Mouse (Mus musculus) left cerebral cortex, adult 9 months (tissue): ENCODE measurements around the gene St3gal3.

Experiments used
- DNase-seq, 2 experiments: peaks; one replicate each; pipeline ENCODE4 v3.0.0; 2022; ENCODE audit warnings: low spot score in 2 of 2

Gene St3gal3

GRCm38 (mm10) chr4:118054615-118055014, 80.1 kb downstream of the St3gal3 start:
- DNase-seq: no peak

DNA sequence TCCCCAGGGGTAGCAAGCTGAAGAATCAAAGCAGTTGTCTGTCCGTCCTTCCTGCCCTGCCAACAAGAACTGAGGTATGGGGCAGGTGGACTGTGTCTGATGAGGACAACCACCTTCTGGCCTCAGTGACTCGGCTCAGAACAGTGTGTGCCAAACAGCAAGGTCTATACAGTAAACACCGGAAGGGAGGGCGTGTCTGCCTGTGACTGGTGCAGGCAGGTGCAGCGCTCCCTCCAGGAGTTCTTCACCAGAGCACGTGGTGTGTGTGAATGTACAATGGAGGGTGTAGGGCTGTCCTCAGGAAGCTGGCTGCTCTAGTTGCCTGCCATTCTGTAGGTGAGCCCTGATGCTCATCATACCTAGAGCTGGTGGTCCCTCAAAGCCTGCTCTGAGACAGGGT, 80.8 kb downstream of the St3gal3 start:
- DNase-seq: no peak

DNA sequence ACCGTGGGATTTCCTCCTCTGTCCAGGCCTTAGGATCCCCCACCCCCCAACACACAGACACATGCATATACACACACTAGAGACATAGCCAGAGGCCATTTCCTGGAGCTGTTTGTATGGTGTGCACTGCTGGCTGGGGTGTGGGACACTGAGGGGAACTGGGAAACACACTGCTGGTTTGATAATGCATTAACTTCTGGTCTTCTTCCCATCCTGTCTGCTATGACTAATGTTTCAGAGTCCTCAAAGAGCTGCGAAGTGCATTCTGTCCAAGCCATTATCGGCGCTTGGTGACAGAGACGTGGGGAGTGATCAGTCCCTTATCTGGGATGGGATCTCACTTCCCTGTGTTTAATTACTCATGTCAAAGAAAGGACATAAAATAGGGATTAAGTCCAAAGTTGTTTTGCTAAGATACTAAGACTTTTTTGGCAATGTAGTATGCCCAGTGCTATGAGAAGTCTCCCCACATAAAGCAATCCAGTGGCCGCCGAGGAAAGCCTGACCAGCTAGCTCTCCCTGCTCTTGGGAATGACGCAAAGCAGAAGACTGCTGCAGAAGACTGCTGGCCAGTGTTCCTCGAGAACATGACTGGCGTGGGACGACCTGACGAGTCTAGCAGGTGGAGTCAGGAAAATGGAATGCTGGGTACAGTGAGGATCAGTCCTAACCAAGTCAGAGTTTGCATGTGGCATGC, 85.0 kb downstream of the St3gal3 start:
- no peak for DNase-seq

DNA sequence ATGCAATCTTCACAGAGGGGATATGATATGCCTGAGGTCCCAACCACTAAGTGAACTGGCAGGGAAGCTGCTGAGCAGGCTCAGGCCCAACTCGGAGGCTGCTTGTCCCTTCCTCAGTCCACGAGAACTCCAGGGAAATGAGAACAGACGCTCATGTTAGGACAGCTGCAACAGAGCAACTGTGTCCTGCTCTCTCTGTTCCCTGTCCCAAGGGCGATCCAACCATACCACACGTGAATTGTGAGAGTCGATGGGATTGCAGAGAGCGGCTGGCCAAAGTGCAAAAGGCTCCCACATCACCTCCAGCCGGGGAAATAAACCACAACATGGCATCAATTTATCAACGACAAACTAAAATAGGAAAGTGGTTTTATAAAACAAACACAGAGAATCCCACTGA, 90.2 kb downstream of the St3gal3 start:
- DNase-seq: no peak

DNA sequence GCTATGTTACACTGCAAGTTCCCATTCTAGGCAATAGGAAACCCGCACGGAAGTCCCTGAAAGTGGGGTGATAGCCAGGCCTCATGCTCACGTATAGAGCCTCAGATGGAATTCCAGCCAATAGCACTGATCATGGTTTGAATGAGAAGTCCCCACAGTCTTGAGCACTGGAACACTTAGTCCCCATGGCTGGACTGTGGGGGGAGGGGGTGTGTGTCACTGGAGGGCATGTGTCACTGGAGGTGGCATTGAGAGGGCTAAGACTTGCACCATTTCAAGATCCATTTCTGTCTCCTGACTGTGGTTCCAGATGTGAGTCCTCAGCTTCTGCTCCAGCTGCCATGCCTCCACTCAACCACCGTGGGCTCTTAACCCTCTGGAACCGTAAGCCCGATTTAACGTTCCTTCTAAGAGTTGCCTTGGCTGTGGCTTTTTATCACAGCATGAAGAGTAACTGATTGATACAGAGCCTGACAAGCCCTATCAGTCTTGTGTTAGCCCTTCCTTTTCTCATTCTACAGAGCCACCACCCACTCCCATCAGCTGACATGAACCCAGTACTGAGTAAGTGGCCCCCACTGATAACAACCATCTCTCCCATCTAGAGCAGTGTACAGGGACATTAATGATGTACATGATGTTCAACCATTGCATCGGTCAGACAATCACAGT, 91.2 kb downstream of the St3gal3 start:
- no peak for DNase-seq

DNA sequence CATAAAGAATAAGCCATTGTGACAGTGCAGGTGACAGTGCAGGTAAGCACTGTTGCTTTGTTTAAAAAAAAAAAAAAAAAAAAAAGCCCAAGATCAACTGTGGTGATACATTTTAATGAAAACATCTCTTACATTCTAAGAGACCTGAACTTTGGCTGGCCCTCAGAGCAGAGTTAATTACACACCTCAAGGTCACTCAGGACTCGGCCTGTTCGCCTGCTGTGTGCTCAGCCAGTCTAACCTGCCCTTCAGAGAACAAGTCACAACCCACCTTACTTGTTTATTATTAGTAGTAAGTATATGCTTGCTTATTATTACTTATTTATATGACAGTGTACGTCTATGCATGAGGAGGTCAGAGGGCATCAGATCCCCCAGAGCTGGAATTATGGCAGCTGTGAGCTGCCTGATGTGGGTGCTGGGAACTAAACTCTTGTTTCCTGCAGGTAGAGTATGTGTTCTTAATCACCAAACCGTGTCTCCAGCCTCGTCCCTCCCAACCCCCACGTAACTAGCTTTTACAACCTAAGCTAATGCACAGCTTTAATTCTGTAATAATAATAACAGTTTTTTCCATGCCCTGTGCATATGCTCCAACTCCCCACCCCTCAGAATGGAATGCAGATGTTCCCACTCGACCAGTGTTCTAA, 91.9 kb downstream of the St3gal3 start:
- no peak for DNase-seq

DNA sequence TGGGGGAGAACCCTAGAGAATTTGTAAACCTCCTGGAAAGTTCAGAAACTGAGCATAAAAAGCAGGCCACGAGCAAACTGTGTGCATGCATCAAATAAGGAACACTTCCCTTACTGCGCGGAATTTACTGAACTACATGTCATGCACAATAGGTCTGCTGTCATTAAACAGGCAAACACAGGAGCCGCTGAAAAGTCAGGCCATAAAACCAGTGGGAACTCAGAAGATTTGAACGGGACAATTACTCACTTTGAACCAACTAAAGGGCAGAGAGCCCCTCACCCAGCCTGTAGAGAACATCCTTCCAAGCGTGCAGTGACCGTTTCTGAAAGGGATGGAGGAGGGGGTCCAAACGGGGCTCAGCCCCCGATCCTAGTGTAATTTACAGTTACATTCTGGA, 93.6 kb downstream of the St3gal3 start:
- DNase-seq: no peak

DNA sequence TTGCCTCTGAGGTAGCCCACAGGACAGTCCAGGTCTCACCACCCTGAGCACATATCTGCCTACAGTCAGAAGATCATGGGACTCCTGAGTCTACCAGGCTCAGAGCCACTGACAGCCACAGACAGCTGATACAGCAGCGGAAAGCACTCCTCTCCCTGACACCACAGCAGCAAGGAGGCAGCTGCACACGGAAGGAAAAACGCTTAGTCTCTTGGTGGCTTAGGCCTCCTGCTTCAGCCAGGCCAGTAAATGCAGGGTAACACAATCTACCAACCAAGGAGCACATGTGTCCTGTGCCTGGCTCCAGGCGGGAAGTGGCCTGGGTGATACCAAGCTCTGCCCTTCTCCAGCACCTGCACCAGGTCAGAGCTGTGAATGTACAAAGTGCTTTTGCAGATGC, 94.1 kb downstream of the St3gal3 start:
- no peak for DNase-seq

- DNase-seq: no peak
Observed at GRCm38 (mm10) chr4:118039964-118040363, 94.8 kb downstream of the St3gal3 start.

DNA sequence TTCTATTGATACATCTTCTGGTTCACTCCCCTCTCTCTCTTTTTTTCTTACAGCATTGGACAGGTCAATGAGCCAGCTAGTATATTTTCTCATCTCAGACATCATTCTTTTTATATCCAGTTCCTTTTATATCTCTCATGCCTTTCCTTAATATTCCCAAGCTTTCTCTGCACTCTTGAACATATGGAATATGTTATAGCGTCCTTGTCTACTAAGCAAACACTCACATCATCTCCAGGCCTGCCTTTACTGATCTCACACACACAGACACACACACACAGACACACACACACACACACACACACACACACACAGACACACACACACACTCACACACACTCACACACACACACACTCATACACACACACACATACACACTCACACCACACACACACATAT, 96.7 kb downstream of the St3gal3 start:
- DNase-seq: no peak

DNA sequence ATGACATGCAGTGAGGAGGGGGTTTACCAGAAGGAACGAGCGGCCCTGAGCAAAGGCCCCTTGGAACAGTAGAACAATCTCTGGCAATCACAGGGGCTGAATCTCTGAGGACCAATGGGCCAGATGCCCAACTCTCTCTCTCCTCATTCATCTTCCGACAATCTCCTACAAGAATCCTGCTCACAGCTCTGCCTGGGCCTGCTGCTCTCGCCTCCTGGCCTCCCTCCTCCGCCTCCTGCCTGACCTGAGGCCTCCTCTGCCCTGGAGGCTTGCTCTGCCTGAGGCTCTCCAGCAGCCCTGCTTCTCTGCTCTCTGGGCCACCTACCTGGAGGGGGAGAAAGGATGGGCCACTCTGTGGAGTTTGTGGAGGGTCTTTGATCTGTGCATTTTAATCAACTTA, 97.3 kb downstream of the St3gal3 start:
- no peak for DNase-seq

GRCm38 (mm10) chr4:118036531-118036930, 98.2 kb downstream of the St3gal3 start:
- DNase-seq: no peak

GRCm38 (mm10) chr4:118035090-118035489, 99.6 kb downstream of the St3gal3 start:
- DNase-seq: no peak

GRCm38 (mm10) chr4:118033026-118033425, 101.7 kb downstream of the St3gal3 start:
- no peak for DNase-seq

GRCm38 (mm10) chr4:118031776-118032170, 102.9 kb downstream of the St3gal3 start:
- DNase-seq: no peak

- DNase-seq: no peak
Observed at GRCm38 (mm10) chr4:118031132-118031775, 103.5 kb downstream of the St3gal3 start.

GRCm38 (mm10) chr4:118030330-118030729, 104.4 kb downstream of the St3gal3 start:
- no peak for DNase-seq

DNA sequence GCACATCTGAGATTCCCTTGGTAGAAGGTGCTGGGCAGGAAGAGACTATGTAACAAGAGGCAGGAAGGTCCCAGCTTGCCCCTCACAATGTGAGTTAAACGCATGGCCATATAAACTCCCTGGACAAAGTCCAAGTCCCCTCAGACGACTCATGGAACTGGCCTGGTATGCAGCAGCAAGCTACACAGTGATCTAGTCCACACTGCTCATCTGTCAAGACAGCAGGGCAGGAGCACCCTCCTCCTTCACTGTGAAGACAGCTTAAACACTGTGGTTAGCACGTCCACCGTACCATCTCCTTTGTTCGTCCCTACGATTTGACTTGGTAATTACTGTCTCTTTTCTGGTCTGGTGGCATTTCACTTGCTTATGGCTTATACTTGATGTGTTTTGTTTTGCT, 104.8 kb downstream of the St3gal3 start:
- peak in 1 of 2 experiments; percentile 57 for DNase-seq

GRCm38 (mm10) chr4:118028994-118029393, 105.7 kb downstream of the St3gal3 start:
- peak in 1 of 2 experiments; percentile 37 for DNase-seq

DNA sequence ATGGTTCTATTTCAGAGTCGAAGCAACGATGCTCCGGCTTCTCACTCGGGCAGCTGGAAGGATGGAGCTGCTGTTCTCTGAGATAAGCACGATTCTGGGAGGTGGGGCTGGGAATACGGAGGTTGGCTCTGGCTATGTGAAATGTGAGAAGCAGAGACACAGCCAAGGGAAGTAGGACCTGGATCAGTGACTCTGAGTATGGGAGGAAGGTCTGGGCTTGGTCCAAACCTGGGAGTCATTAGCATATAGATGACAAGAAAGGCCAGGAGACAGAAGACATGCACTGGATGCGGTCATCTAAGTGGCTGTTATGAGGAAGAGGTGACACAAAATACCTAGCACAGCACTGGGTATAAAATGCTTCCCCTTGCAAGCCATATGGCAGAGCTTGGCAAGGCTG, 108.8 kb downstream of the St3gal3 start:
- DNase-seq: peak in 1 of 2 experiments; percentile 58

- no peak for DNase-seq
Observed at GRCm38 (mm10) chr4:118025381-118025780, 109.3 kb downstream of the St3gal3 start.

DNA sequence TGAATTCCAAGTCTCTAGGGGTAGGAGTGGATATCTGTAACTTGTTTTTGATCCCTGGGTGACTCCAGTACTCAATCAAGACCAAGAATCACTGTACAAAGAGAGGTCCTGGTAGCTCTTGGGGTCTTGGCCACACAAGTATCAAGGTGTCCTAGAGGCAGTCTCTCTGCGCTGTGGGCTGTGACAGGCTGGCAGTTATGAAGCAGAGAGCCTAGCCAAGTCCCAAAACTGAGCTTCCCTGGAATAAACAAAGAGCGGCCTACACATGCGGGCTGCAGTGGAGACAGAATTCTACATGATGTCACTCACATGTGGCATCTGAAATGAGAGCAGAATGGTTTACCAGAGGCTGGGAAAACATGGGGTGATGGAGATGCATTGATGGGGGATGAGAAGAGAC, 111.9 kb downstream of the St3gal3 start:
- DNase-seq: no peak

DNA sequence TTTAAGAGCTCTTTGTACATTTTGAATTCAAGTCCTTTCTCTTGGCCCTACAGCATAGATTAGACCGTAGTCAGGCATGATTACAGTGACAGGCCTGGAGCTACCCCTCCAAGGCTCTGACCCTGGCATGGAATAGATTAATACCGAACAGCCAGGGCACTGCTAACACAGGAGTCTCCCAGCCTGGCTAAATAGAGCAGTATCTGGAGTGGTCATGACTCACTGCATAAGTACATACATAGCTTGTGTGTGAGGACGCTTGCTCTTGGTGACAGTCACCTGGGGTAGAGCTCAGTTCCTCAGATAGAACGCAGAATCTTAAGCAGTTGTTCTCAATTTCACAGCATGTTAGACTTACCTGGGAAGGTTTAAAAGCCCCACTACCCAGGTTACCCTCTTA, 112.3 kb downstream of the St3gal3 start:
- no peak for DNase-seq
